Mouse (Mus musculus) left cerebral cortex, adult 6 months (tissue): ENCODE measurements around the gene Gm11236. TPM values are rescaled to one million over a fixed set of nuclear protein-coding genes. Genes with fewer than 3 reads are reported as not detected.

Source experiments
- long read RNA-seq, 2 experiments: library from polyadenylated mRNA; unstranded; transcript quantifications; one replicate each; pipeline ENCODE4 v2.0.0; 2019 to 2020
- polyA plus RNA-seq: library from polyadenylated mRNA; unstranded; fragments of <200 nt; fragmentation: Nextera tagmentation; gene quantifications from 2 replicates; pipeline ENCODE4 v1.2.3, GENCODE M21; 2021

The Gm11236 gene
- polyA plus RNA-seq: not detected in 2 replicates
- long read RNA-seq, experiment 1: 0 reads
- long read RNA-seq, experiment 2: 0 reads

GRCm38 (mm10) chr4:73637821-73638220 lies at the start of gene Gm11236:
Gene Gm11236 (plus strand): TSS chr4:73638121.

GRCm38 (mm10) chr4:73607581-73607980 lies 30.3 kb upstream of the Gm11236 start, which contains the start of gene Gm11238:
Gene Gm11238 (plus strand): TSS chr4:73607881.

GRCm38 (mm10) chr4:73622684-73623083 lies 15.2 kb upstream of the Gm11236 start, which contains the start of gene Gm11237:
Gene Gm11237 (plus strand): TSS chr4:73622984.

GRCm38 (mm10) chr4:73668054-73668453 lies 30.1 kb downstream of the Gm11236 start, which contains the start of gene Gm11239:
Gene Gm11239 (plus strand): TSS chr4:73668354.

GRCm38 (mm10) chr4:73683216-73683615 lies 45.3 kb downstream of the Gm11236 start, which contains the start of gene Gm428:
Gene Gm428 (plus strand): TSS chr4:73683516.

Other genes starting within 250 kb of the Gm11236 start
- gene Gm11487, start 233.0 kb upstream of the Gm11236 start, polyA plus RNA-seq: not detected in 2 replicates
- not detected in 2 replicates for gene Gm11238, start 30.2 kb upstream of the Gm11236 start, polyA plus RNA-seq
- gene Gm11237, start 15.1 kb upstream of the Gm11236 start, polyA plus RNA-seq: not detected in 2 replicates
- not detected in 2 replicates for gene Gm11239, start 30.2 kb downstream of the Gm11236 start, polyA plus RNA-seq
- not detected in 2 replicates for gene Gm428, start 45.4 kb downstream of the Gm11236 start, polyA plus RNA-seq
- gene Rasef, start 152.9 kb downstream of the Gm11236 start, polyA plus RNA-seq: not detected in 2 replicates
- gene Gm11758, start 238.1 kb downstream of the Gm11236 start, polyA plus RNA-seq: not detected in 2 replicates